In genomic region chr14:99847502-99847901, GRCm38 (mm10) we compare ENCODE assay signal across 25 mouse cellular contexts.
DNase-seq lines count a peak whose midpoint lies in the region; ATAC-seq lines count a peak whose summit lies in the region.
"Had no signal": no experiment of that assay in that cellular context is flagged by ENCODE, and none has a peak within 500 bp of the region (broad histone marks: within the 10 kb centered on the region; RNA-seq: fewer than 3 reads in every experiment).

No protein-coding gene starts in this region.

- no peak for DNase-seq in liver, embryonic 11.5 days (ENCODE audit: low spot score)
- DNase-seq in liver, result no peak
- no peak for DNase-seq in right cerebral cortex, adult 2 months (ENCODE audit: low spot score in 2 of 2)
- DNase-seq: cerebellum, adult 8-10 months; cerebellum, postnatal 25 days; gastrocnemius, postnatal 14 days; heart, adult 18-20 months; heart, postnatal 10 days; kidney, adult 11 months; kidney, postnatal 14 days; layer of hippocampus, adult 9-11 months; lung, postnatal 36 days; right cerebral cortex, postnatal 4 days; thymus, adult 18-20 months; thymus, postnatal 36 days had no signal

- H3K27ac ChIP-seq in liver, embryonic 11.5 days (ENCODE audit: low read depth, low read length), result no peak overlapping the region
- no peak overlapping the region for H3K27ac ChIP-seq in liver, embryonic 15.5 days (replicated peaks)
- no peak overlapping the region for H3K27ac ChIP-seq in heart, embryonic 12.5 days (ENCODE audit: poor library complexity, severe bottlenecking)
- no peak overlapping the region for H3K27ac ChIP-seq in forebrain, embryonic 16.5 days (ENCODE audit: low read length)
- H3K27ac ChIP-seq: forebrain, embryonic 13.5 days; heart, embryonic 13.5 days; hindbrain, embryonic 12.5 days; midbrain, embryonic 10.5 days; midbrain, embryonic 15.5 days; stomach, postnatal 0 days had no signal

- WGBS in liver, embryonic 11.5 days, result 39% methylated on average over 2 of the region's 2 CpGs
- 14% methylated on average over 2 of the region's 2 CpGs for WGBS in liver, embryonic 15.5 days (ENCODE audit: insufficient replicate concordance)
- WGBS in heart, embryonic 12.5 days, result 48% methylated on average over 2 of the region's 2 CpGs
- WGBS in forebrain, embryonic 16.5 days, result 91% methylated on average over 2 of the region's 2 CpGs

- no peak overlapping the region for H3K4me2 ChIP-seq in liver, embryonic 11.5 days
- H3K4me2 ChIP-seq in liver, embryonic 15.5 days, result no peak overlapping the region
- H3K4me2 ChIP-seq in heart, embryonic 12.5 days, result no peak overlapping the region
- no peak overlapping the region for H3K4me2 ChIP-seq in forebrain, embryonic 16.5 days (ENCODE audit: low read length)
- H3K4me2 ChIP-seq: forebrain, embryonic 13.5 days; heart, embryonic 13.5 days; hindbrain, embryonic 12.5 days; midbrain, embryonic 15.5 days had no signal

- no peaks in the 10 kb centered on the region for H3K36me3 ChIP-seq in liver, embryonic 11.5 days (ENCODE audit: control insufficient read depth, insufficient read depth, low read length)
- no peaks in the 10 kb centered on the region for H3K36me3 ChIP-seq in liver, embryonic 15.5 days (replicated peaks)
- no peaks in the 10 kb centered on the region for H3K36me3 ChIP-seq in heart, embryonic 12.5 days
- no peaks in the 10 kb centered on the region for H3K36me3 ChIP-seq in forebrain, embryonic 16.5 days (ENCODE audit: control insufficient read depth, insufficient read depth)
- H3K36me3 ChIP-seq: heart, embryonic 13.5 days; hindbrain, embryonic 12.5 days; midbrain, embryonic 10.5 days; midbrain, embryonic 15.5 days had no signal

- H3K27me3 ChIP-seq in liver, embryonic 11.5 days (replicated peaks; ENCODE audit: control insufficient read depth, insufficient read depth, low read length), result no peaks in the 10 kb centered on the region
- no peaks in the 10 kb centered on the region for H3K27me3 ChIP-seq in liver, embryonic 15.5 days
- H3K27me3 ChIP-seq in heart, embryonic 12.5 days (replicated peaks), result no peaks in the 10 kb centered on the region
- H3K27me3 ChIP-seq in forebrain, embryonic 16.5 days (replicated peaks; ENCODE audit: control insufficient read depth, insufficient read depth, low read length), result no peaks in the 10 kb centered on the region
- H3K27me3 ChIP-seq: forebrain, embryonic 13.5 days; heart, embryonic 13.5 days; hindbrain, embryonic 12.5 days; midbrain, embryonic 15.5 days had no signal

- H3K9ac ChIP-seq in liver, embryonic 11.5 days (ENCODE audit: low read depth, low read length), result no peak overlapping the region
- H3K9ac ChIP-seq in liver, embryonic 15.5 days, result no peak overlapping the region
- H3K9ac ChIP-seq in heart, embryonic 12.5 days, result no peak overlapping the region
- no peak overlapping the region for H3K9ac ChIP-seq in forebrain, embryonic 16.5 days (replicated peaks; ENCODE audit: low read depth, low read length)
- H3K9ac ChIP-seq: forebrain, embryonic 13.5 days; heart, embryonic 13.5 days; hindbrain, embryonic 12.5 days; midbrain, embryonic 15.5 days had no signal

- peak; percentile 86 for ATAC-seq in liver, embryonic 11.5 days (replicated peaks; ENCODE audit: low FRiP score)
- peak; percentile 46 for ATAC-seq in granulocyte monocyte progenitor cell, adult 5-6 weeks (replicated peaks; ENCODE audit: poor library complexity, severe bottlenecking)
- ATAC-seq in liver, embryonic 15.5 days (ENCODE audit: insufficient read depth), result peak; percentile 44; the same call in 1 of the 2 replicates
- no peak for ATAC-seq in heart, embryonic 12.5 days (ENCODE audit: insufficient number of reproducible peaks, low FRiP score)
- no peak for ATAC-seq in forebrain, embryonic 16.5 days
- ATAC-seq: forebrain, embryonic 13.5 days; midbrain, embryonic 15.5 days had no signal

- H3K4me1 ChIP-seq in liver, embryonic 11.5 days (replicated peaks; ENCODE audit: control insufficient read depth, insufficient read depth, low read length), result no peaks in the 10 kb centered on the region; the same call in 1 of the 2 replicates
- peaks cover under 1% of the 10 kb centered on the region; the same call in 1 of the 2 replicates for H3K4me1 ChIP-seq in liver, embryonic 15.5 days (replicated peaks)
- H3K4me1 ChIP-seq in heart, embryonic 12.5 days (replicated peaks), result peaks cover 8% of the 10 kb centered on the region; the same call in 1 of the 2 replicates
- H3K4me1 ChIP-seq in forebrain, embryonic 16.5 days (replicated peaks; ENCODE audit: control insufficient read depth, insufficient read depth, low read length), result no peaks in the 10 kb centered on the region
- H3K4me1 ChIP-seq: forebrain, embryonic 13.5 days; hindbrain, embryonic 12.5 days; midbrain, embryonic 10.5 days; midbrain, embryonic 15.5 days had no signal

- H3K4me3 ChIP-seq in liver, embryonic 11.5 days (ENCODE audit: low read depth, low read length), result no peak overlapping the region
- H3K4me3 ChIP-seq in liver, embryonic 15.5 days (replicated peaks), result no peak overlapping the region
- H3K4me3 ChIP-seq in heart, embryonic 12.5 days, result no peak overlapping the region
- H3K4me3 ChIP-seq in forebrain, embryonic 16.5 days (replicated peaks; ENCODE audit: low read length), result no peak overlapping the region
- H3K4me3 ChIP-seq: forebrain, embryonic 13.5 days; heart, embryonic 13.5 days; hindbrain, embryonic 12.5 days; midbrain, embryonic 10.5 days; midbrain, embryonic 15.5 days had no signal

- H3K9me3 ChIP-seq in liver, embryonic 11.5 days (ENCODE audit: control insufficient read depth, low read length), result no peaks in the 10 kb centered on the region
- no peaks in the 10 kb centered on the region for H3K9me3 ChIP-seq in liver, embryonic 15.5 days (replicated peaks)
- no peaks in the 10 kb centered on the region for H3K9me3 ChIP-seq in heart, embryonic 12.5 days (replicated peaks)
- no peaks in the 10 kb centered on the region for H3K9me3 ChIP-seq in forebrain, embryonic 16.5 days (ENCODE audit: control insufficient read depth, low read length)
- H3K9me3 ChIP-seq: forebrain, embryonic 13.5 days; heart, embryonic 13.5 days; hindbrain, embryonic 12.5 days; midbrain, embryonic 10.5 days; midbrain, embryonic 15.5 days had no signal

Comparison
In these comparisons a context has a peak if more than half of its experiments do, and no peak if none do; other contexts are left out.
1. ATAC-seq: peak in liver, embryonic 11.5 days (single experiment), granulocyte monocyte progenitor cell, adult 5-6 weeks (single experiment) and liver, embryonic 15.5 days (single experiment); none in heart, embryonic 12.5 days (single experiment) and forebrain, embryonic 16.5 days (single experiment).